Comparison of ENCODE assay signal across 10 mouse cellular contexts in the genomic region with DNA sequence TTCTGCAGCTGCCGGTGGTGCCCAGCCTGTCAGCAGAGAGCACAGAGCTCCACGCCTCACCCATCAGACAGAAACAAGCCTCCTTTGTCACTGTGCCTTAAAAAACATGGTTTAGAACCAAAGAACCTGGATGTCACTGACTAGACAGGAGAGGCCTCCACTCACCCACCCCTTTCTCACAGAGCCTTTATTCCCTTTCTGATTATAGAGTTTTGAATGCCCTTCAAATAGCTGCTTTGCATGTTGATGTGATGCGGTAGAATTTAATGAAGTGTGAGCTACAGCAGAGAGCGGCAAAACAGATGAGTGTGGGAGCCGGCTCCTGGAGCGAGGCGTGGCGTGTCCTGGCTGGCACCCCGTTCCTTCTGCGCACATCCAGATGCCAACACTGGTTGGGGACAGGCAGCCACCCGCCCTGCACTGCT.
A peak's percentile ranks its signal among the peaks of the same experiment; 100 is the strongest.
DNase-seq lines count a peak whose midpoint lies in the region; ATAC-seq lines count a peak whose summit lies in the region.
"Had no signal": no experiment of that assay in that cellular context is flagged by ENCODE, and none has a peak within 500 bp of the region (broad histone marks: within the 10 kb centered on the region; RNA-seq: fewer than 3 reads in every experiment).

No protein-coding gene starts in this region.

- no peaks in the 10 kb centered on the region for H3K9me3 ChIP-seq in forebrain, embryonic 14.5 days (replicated peaks; ENCODE audit: control insufficient read depth, low read length)
- H3K9me3 ChIP-seq in neural tube, embryonic 12.5 days: no peaks in the 10 kb centered on the region

- H3K27me3 ChIP-seq in forebrain, embryonic 14.5 days (replicated peaks; ENCODE audit: control insufficient read depth, insufficient read depth, low read length): no peaks in the 10 kb centered on the region
- no peaks in the 10 kb centered on the region for H3K27me3 ChIP-seq in neural tube, embryonic 12.5 days (replicated peaks)

- H3K27ac ChIP-seq in forebrain, embryonic 14.5 days (ENCODE audit: low read depth, low read length): peak overlapping the region; percentile 76
- peak overlapping the region; percentile 43 for H3K27ac ChIP-seq in neural tube, embryonic 12.5 days

- H3K4me3 ChIP-seq in forebrain, embryonic 14.5 days (ENCODE audit: low read depth, low read length): no peak overlapping the region
- no peak overlapping the region for H3K4me3 ChIP-seq in neural tube, embryonic 12.5 days

- peak overlapping the region; percentile 33 for H3K4me2 ChIP-seq in forebrain, embryonic 14.5 days (ENCODE audit: low read length)
- 0 out of 2 replicates have a peak overlapping the region, but pooled peaks have one; percentile 24 for H3K4me2 ChIP-seq in neural tube, embryonic 12.5 days (replicated peaks)

- WGBS in forebrain, embryonic 14.5 days: 3% methylated on average over 11 of the region's 11 CpGs
- WGBS in neural tube, embryonic 12.5 days: 23% methylated on average over 11 of the region's 11 CpGs

- peak overlapping the region; percentile 35 for H3K9ac ChIP-seq in forebrain, embryonic 14.5 days (ENCODE audit: low read length)
- no peak overlapping the region for H3K9ac ChIP-seq in neural tube, embryonic 12.5 days

- peak; percentile 90 for ATAC-seq in forebrain, embryonic 14.5 days
- peak; percentile 73 for ATAC-seq in neural tube, embryonic 12.5 days (ENCODE audit: low FRiP score, low read depth)

- DNase-seq in cerebellum, postnatal 25 days: peak; percentile 34 to 47
- DNase-seq in cerebellum, postnatal 36 days: no peak
- DNase-seq in forebrain, embryonic 14.5 days (ENCODE audit: low spot score): peak; percentile 89
- peak; percentile 53 for DNase-seq in layer of hippocampus, adult 9-11 months
- no peak for DNase-seq in adipocyte (ENCODE audit: low spot score)
- no peak for DNase-seq in testis, postnatal 14 days (ENCODE audit: low spot score)
- DNase-seq in kidney, postnatal 36 days: no peak
- DNase-seq: heart, adult 18-20 months; kidney, postnatal 25 days had no signal

- H3K4me1 ChIP-seq in forebrain, embryonic 14.5 days (ENCODE audit: control insufficient read depth, insufficient read depth, low read length): peaks cover 28% of the 10 kb centered on the region
- H3K4me1 ChIP-seq in neural tube, embryonic 12.5 days: peaks cover 34% of the 10 kb centered on the region

- no peaks in the 10 kb centered on the region for H3K36me3 ChIP-seq in forebrain, embryonic 14.5 days (ENCODE audit: control insufficient read depth, insufficient read depth, low read length)
- H3K36me3 ChIP-seq in neural tube, embryonic 12.5 days: no peaks in the 10 kb centered on the region

Comparison
In these comparisons a context has a peak if more than half of its experiments do, and no peak if none do; other contexts are left out.
1. DNase-seq: peak in cerebellum, postnatal 25 days (2 of 2), forebrain, embryonic 14.5 days (single experiment) and layer of hippocampus, adult 9-11 months (single experiment); none in cerebellum, postnatal 36 days (0 of 2), adipocyte (single experiment), testis, postnatal 14 days (single experiment) and kidney, postnatal 36 days (0 of 2).